Mouse (Mus musculus) kidney, embryonic 14.5 days (tissue): ENCODE results near the gene Irx5. TPM values are rescaled to one million over a fixed set of nuclear protein-coding genes. Genes with fewer than 3 reads are reported as not detected.

Source experiments
- ATAC-seq: fragments of 200-750 bp; cut with Nextera tagmentation; 2 replicates; pipeline ENCODE4 v1.8.0; 2017; ENCODE audit warnings: moderate number of reproducible peaks, mild to moderate bottlenecking, moderate TSS enrichment, moderate library complexity; ENCODE audit not compliant: low FRiP score, low TSS enrichment
- H3K27ac ChIP-seq: fragments of 300-500 bp; sonication (generic); 2 replicates; pipeline ENCODE4 v1.5.1; 2014; ENCODE audit warnings: low read depth, mild to moderate bottlenecking, low read length, moderate library complexity, mixed read lengths
- H3K27me3 ChIP-seq: fragments of 300-500 bp; sonication (generic); 2 replicates; pipeline ENCODE4 v1.6.1; 2014; ENCODE audit warnings: mild to moderate bottlenecking, low read length; ENCODE audit not compliant: control insufficient read depth, insufficient read depth
- H3K36me3 ChIP-seq: fragments of 300-500 bp; sonication (generic); 2 replicates; pipeline ENCODE4 v1.6.1; 2014; ENCODE audit warnings: low read length, mixed read lengths; ENCODE audit not compliant: control insufficient read depth, insufficient read depth
- H3K4me1 ChIP-seq: fragments of 300-500 bp; sonication (generic); 2 replicates; pipeline ENCODE4 v1.6.1; 2014; ENCODE audit warnings: low read length, mixed read lengths; ENCODE audit not compliant: control insufficient read depth, insufficient read depth
- H3K4me2 ChIP-seq: fragments of 300-500 bp; sonication (generic); replicated peaks from 2 replicates; pipeline ENCODE4 v1.6.1; 2014; ENCODE audit warnings: low read depth, mild to moderate bottlenecking, low read length
- H3K4me3 ChIP-seq: fragments of 300-500 bp; sonication (generic); 2 replicates; pipeline ENCODE4 v1.5.1; 2014; ENCODE audit warnings: mild to moderate bottlenecking, low read length
- H3K9ac ChIP-seq: fragments of 300-500 bp; sonication (generic); 2 replicates; pipeline ENCODE4 v1.6.1; 2014; ENCODE audit warnings: low read depth, mild to moderate bottlenecking, low read length, moderate library complexity
- H3K9me3 ChIP-seq: fragments of 300-500 bp; sonication (generic); 2 replicates; pipeline ENCODE4 v1.6.1; 2016; ENCODE audit warnings: low read length; ENCODE audit not compliant: control insufficient read depth
- whole genome bisulfite sequencing: fragments of 180-500 bp; shearing (Covaris S2); extraction: QIAGEN DNeasy Blood & Tissue Kit; methylation state at CpG from one replicate; pipeline ENCODE4 v1.1.7; 2014; 5-methylcytosine and 5-hydroxymethylcytosine counted together
- polyA plus RNA-seq: library from polyadenylated mRNA; unstranded; fragments of >200 nt; fragmentation: Nextera tagmentation; extraction: Ambion mirVana; gene quantifications from 2 replicates; pipeline ENCODE4 v1.2.1, GENCODE M21; 2014

Gene Irx5
- polyA plus RNA-seq, 1 experiment from 2014 or later = 2.1 TPM

DNA sequence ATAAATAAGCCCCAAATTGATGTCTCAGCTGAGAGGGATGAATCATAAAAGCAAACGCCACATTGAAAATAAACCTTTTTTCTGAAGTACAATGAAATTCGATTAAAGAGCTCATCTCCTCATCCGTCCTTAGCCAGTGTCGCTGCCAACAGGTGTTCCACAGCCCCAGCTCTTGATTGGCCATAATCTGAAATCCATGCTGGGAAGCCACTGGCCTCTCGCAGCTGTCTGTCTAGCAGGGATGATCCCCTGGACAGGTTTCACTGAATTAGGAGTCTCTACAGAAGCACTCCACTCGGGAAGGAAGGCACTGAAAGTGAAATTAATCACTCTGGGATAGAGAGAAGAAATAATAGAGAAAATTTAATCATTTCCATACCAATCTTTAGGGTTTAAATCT lies 21.4 kb upstream of the Irx5 start:
- H3K4me1 ChIP-seq = no peaks in the 10 kb centered on the region
- no peaks in the 10 kb centered on the region for H3K27me3 ChIP-seq
- no peak for ATAC-seq
- H3K9me3 ChIP-seq = no peaks in the 10 kb centered on the region
- H3K27ac ChIP-seq = no peak overlapping the region
- H3K4me2 ChIP-seq = no peak overlapping the region
- WGBS = 49% methylated on average over 6 of the region's 6 CpGs
- H3K4me3 ChIP-seq = no peak overlapping the region
- no peaks in the 10 kb centered on the region for H3K36me3 ChIP-seq
- no peak overlapping the region for H3K9ac ChIP-seq

DNA sequence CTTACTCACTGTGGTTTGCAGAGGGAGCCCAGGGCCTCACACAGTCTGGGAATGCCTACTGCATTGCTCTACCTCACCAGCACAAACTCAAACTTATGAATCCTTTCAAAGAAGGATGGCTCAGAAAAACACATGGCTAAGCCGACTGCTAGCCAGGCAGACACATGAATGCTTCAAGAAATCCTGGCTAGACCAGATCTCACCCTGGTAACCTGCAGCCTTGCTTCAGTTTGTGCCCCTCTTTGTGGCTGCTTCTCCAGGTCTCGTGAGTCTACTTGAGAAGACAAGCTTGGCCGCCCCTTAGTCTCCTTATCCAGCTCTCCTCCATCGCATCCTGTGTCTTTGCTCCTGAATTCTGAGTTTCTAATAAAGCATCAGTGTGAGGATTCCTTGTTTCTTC lies 13.9 kb upstream of the Irx5 start:
- ATAC-seq = no peak

GRCm38 (mm10) chr8:92349898-92350486 lies 7.4 kb upstream of the Irx5 start:
- 80% methylated on average over 11 of the region's 11 CpGs for WGBS
- Histone ChIP-seq H3K4me2 (no peak overlapping the region), H3K36me3 (no peaks in the 10 kb centered on the region), H3K9me3 (no peaks in the 10 kb centered on the region), H3K4me1 (0 out of 2 replicates have a peak, but pooled peaks cover 3% of the 10 kb centered on the region), H3K9ac (no peak overlapping the region), H3K27ac (no peak overlapping the region), H3K27me3 (peaks cover 44% of the 10 kb centered on the region), H3K4me3 (no peak overlapping the region)
- no peak for ATAC-seq

More for the DNA sequence above, 13.9 kb upstream of the Irx5 start:
- WGBS = 85% methylated on average over 4 of the region's 4 CpGs
- Histone ChIP-seq H3K4me1 (no peaks in the 10 kb centered on the region), H3K4me3 (no peak overlapping the region), H3K9me3 (no peaks in the 10 kb centered on the region), H3K9ac (no peak overlapping the region), H3K27me3 (peaks cover 4% of the 10 kb centered on the region; the same call in 1 of the 2 replicates), H3K36me3 (no peaks in the 10 kb centered on the region), H3K4me2 (no peak overlapping the region), H3K27ac (no peak overlapping the region)

DNA sequence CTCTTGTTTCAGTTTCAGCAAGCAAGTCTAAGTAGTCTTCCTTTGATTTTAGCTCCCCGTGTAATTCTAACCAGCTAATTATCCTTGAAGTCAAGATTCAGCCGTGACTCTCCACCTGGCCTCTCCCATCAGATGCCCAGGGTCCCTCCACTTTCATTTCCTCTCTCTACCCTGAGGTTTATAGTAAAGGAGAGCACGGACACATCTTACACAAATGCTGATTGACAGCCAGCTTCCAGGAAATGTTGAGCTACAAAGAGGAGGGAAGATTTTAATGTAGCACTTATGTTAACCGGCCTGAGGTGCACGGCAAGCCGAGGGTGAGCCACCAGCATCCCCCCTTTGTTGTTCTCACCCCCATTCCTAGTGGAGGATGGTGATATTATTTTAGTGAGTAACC lies 4.0 kb upstream of the Irx5 start:
- WGBS = 14% methylated on average over 6 of the region's 6 CpGs
- Histone ChIP-seq H3K36me3 (no peaks in the 10 kb centered on the region), H3K27ac (no peak overlapping the region), H3K4me2 (no peak overlapping the region; the same call in 1 of the 2 replicates), H3K9ac (no peak overlapping the region), H3K27me3 (peaks cover 62% of the 10 kb centered on the region), H3K9me3 (no peaks in the 10 kb centered on the region), H3K4me1 (peaks cover 10% of the 10 kb centered on the region; the same call in 1 of the 2 replicates), H3K4me3 (no peak overlapping the region)
- ATAC-seq = no peak

- H3K4me2 ChIP-seq = peak overlapping the region; percentile 71
- peak overlapping the region; percentile 63 for H3K4me3 ChIP-seq
- H3K27ac ChIP-seq = no peak overlapping the region
- no peaks in the 10 kb centered on the region for H3K9me3 ChIP-seq
- H3K9ac ChIP-seq = 0 out of 2 replicates have a peak overlapping the region, but pooled peaks have one; percentile 18
- no peaks in the 10 kb centered on the region for H3K36me3 ChIP-seq
- no peak for ATAC-seq
- H3K27me3 ChIP-seq = peaks cover 72% of the 10 kb centered on the region
- WGBS = 5% methylated on average over 22 of the region's 22 CpGs
- peaks cover 23% of the 10 kb centered on the region; the same call in 1 of the 2 replicates for H3K4me1 ChIP-seq
Measured at GRCm38 (mm10) chr8:92354536-92355482, 2.6 kb upstream of the Irx5 start.

- WGBS = under 1% methylated on average over 81 of the region's 93 CpGs
- Histone ChIP-seq H3K36me3 (no peaks in the 10 kb centered on the region), H3K4me3 (peak overlapping the region; percentile 63), H3K9me3 (no peaks in the 10 kb centered on the region), H3K4me1 (peaks cover 31% of the 10 kb centered on the region; the same call in 1 of the 2 replicates), H3K9ac (peak overlapping the region; percentile 45), H3K27ac (no peak overlapping the region), H3K4me2 (peak overlapping the region; percentile 71), H3K27me3 (peaks cover 75% of the 10 kb centered on the region)
- ATAC-seq = peak; percentile 97
Measured at GRCm38 (mm10) chr8:92355701-92356612, 1.5 kb upstream of the Irx5 start.

DNA sequence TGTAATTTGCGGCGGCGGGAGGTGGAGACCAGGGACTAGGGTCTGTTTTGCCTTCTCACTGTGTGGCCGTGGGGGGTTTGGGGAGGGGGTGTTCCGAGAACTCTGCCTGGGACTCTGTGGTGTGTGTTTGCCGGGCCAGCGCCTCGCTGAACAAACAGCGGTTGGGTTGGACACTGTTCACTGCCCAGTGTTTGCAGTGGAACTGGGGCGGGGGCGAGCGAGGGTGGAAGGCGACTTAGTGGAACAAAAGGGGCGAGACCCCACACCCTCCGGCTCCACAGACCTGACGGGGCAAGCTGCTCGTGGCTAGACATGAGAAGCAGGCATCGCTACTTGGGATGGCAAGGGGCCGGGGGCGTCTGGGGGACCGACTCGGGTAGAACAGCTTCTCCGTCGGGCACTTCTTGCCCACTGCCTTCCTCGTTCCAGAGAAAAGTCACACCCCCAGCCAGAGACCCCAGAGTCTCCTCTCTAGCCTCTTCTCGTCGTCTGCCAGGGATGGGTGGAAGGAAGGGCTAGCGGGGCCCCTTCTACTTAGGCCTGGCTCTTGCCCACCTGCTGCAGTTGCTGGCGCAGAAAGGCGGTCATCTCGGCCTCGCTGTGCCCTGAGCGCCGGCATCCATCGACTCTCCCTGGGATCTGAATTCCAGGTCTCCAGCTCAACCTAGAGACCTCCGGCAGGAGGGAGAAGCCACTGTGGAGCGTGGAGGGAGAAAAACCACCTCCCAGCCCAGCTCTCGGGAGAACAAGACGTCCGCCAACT lies 631 bp upstream of the Irx5 start:
- ATAC-seq = peak; percentile 7
- Histone ChIP-seq H3K9ac (peak overlapping the region; percentile 55; the same call in 1 of the 2 replicates), H3K27ac (no peak overlapping the region), H3K27me3 (peaks cover 78% of the 10 kb centered on the region), H3K9me3 (no peaks in the 10 kb centered on the region), H3K36me3 (no peaks in the 10 kb centered on the region), H3K4me3 (peak overlapping the region; percentile 63), H3K4me2 (peak overlapping the region; percentile 71), H3K4me1 (peaks cover 31% of the 10 kb centered on the region; the same call in 1 of the 2 replicates)
- under 1% methylated on average over 40 of the region's 40 CpGs for WGBS
